Mouse (Mus musculus) lung, adult 2 months (tissue): Measurements from ENCODE around the gene Sprn. TPM values are rescaled to one million over a fixed set of nuclear protein-coding genes. Genes with fewer than 3 reads are reported as not detected.

Experiments
- DNase-seq: peaks from one replicate; pipeline ENCODE4 v3.0.0; 2022
- H3K4me1 ChIP-seq: fragments of 200-500 bp; 2 replicates; pipeline ENCODE4 v1.6.1; 2011; ENCODE audit warnings: low read length; ENCODE audit not compliant: control insufficient read depth, insufficient read depth
- H3K4me3 ChIP-seq: fragments of 200-500 bp; replicated peaks from 2 replicates; pipeline ENCODE3; 2011; ENCODE audit warnings: low read depth, mild to moderate bottlenecking, control low read depth, low read length; ENCODE audit errors: extremely low read depth
- CTCF ChIP-seq: fragments of 200-500 bp; IDR thresholded peaks from 2 replicates; pipeline ENCODE4 v1.5.1; 2011; ENCODE audit warnings: mild to moderate bottlenecking, low read length, control low read depth; ENCODE audit not compliant: insufficient read depth
- POLR2A ChIP-seq: fragments of 200-500 bp; IDR thresholded peaks from 2 replicates; pipeline ENCODE4 v1.6.1; 2011; ENCODE audit warnings: low read depth, mild to moderate bottlenecking, control low read depth, low read length, borderline replicate concordance; ENCODE audit errors: extremely low read depth
- WGBS: fragments of 180-500 bp; shearing (Covaris S2); methylation state at CpG from one replicate; pipeline ENCODE4 v1.1.7; 2018; 5-methylcytosine and 5-hydroxymethylcytosine counted together
- polyA plus RNA-seq: library from polyadenylated mRNA; depleted of rRNA; stranded (reverse); fragments of >200 nt; gene quantifications from 2 replicates; pipeline ENCODE4 v1.2.3, GENCODE M21; 2012; rRNA removed

The Sprn gene
- polyA plus RNA-seq, 1 experiment, result 0.25 TPM

DNA sequence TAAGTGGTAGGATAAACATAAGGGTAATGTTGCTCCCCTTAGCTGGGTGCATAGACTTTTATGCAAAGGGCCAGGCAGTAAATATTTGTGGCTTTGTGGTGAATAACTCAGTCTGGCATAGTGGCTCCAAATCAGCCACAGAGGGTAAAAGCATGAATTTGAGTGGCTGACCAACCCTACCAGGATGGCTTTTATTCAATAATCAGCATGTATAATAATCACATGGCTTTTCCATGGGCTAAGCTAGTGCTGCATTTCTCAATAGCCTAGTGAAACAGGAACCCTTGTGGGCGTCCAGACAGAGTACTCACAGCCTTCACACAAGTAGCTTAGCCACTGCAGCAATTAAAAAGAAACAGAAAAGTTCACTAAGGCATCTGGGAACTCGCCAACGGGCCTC, 42.7 kb downstream of the Sprn start:
- Histone ChIP-seq H3K4me3 (no peak overlapping the region), H3K4me1 (no peaks in the 10 kb centered on the region)
- TF ChIP-seq POLR2A, result no peak
- no peak for TF ChIP-seq CTCF
- WGBS, result 55% methylated on average over 3 of the region's 3 CpGs
- no peak for DNase-seq

DNA sequence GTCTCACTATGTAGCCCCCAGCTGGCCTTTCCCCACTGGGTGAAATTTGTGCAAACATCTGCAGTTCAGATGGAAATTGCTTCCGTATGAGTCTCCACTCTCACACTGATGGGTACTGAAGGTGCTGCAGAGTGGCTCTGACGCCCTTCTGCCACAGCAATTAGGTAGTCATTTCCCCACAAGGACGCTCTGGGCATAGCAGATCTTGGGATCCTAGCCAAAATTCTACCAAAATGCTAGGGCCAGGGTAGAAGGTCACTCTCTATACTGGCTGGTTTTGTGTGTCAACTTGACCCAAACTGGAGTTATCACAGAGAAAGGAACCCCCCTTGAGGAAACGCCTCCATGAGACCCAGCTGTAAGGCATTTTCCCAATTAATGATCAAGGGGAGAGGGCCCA, 50.7 kb downstream of the Sprn start:
- no peak overlapping the region for H3K4me3 ChIP-seq
- H3K4me1 ChIP-seq, result no peaks in the 10 kb centered on the region
- no peak for DNase-seq
- TF ChIP-seq CTCF (no peak), POLR2A (no peak)
- 73% methylated on average over 4 of the region's 4 CpGs for WGBS

DNA sequence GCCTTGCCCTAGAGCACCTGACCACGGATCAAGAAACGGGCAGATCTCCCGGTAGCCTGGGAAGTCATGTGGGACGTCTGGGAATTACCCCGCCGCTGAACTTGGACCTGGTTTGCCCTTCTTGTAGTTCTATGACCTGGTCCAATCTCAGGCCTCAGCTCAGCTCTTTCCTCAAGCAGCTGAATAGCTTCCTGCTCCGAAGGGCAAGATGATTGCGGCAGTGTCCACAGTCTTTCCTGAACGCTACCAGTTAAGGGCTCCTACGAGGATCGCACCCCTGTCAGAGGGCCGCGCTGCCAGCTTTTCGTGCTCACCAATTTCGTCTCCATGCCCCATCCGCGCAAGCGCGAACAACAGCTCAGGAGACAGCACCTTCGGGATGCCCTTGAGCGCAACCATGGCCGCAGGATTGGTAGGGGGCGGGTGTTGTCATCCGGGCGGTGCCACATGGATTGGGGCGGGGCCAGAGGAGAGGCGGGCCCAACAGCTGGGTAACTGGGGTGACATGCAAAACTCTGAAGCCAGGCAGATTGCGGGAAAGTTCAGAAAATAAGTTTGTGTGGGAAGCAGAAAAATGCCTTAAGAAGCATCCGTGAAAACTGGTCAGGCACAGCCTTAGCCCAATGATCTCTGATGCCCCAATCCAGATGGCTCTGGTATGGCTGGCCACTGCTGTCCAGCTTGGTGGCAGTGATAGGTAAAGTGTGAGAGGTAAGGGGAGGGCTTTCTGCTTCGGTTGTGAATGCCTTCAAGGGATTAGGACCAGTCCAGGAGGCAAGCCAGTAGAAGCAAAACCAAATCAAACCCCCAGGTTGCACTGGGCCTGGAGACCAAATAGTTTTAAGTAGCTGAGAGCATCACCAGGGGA, 52.5 kb downstream of the Sprn start, which contains the start of gene Fuom:
Gene Fuom, minus strand, starts transcription at position 449 of the 868 bp plus-strand sequence.
- peak; percentile 81 for DNase-seq
- TF ChIP-seq POLR2A (peak; percentile 56; the same call in 1 of the 2 replicates), CTCF (no peak)
- Histone ChIP-seq H3K4me1 (no peaks in the 10 kb centered on the region), H3K4me3 (peak within 1 kb of the TSS; percentile 59)
- WGBS, result under 1% methylated on average over 30 of the region's 30 CpGs

DNA sequence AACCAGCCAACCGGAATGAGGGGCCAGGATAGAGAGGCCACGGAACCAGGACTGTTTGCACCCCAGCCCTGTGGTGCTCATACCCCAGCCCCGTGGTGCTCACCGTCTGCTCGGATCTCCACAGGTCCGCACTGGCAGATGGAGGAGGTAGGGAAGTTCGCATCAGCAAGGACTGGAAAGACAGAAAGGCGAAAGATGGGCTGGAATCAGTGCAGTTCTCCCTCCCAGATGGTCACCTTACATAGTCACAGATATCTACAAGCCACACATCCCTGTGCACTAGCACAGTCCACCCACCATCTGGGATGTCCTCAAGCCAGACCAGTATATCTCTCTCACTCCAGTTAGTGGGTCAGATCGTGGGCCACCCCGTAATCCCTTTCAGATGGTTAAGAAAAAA, 53.2 kb downstream of the Sprn start:
- 83% methylated on average over 10 of the region's 10 CpGs for WGBS
- Histone ChIP-seq H3K4me3 (peak overlapping the region; percentile 3), H3K4me1 (no peaks in the 10 kb centered on the region)
- DNase-seq, result no peak
- TF ChIP-seq CTCF (no peak), POLR2A (no peak)

Other genes with a start within 250 kb of the Sprn start
- 0.09 TPM in 1 of 2 replicates, not detected in the other for gene Utf1, start 211.1 kb downstream of the Sprn start, polyA plus RNA-seq
- 5.6 and 6.8 TPM in 2 replicates for gene 6430531B16Rik, start 176.1 kb downstream of the Sprn start, polyA plus RNA-seq
- 19.2 and 21.2 TPM in 2 replicates for gene Adam8, start 162.3 kb downstream of the Sprn start, polyA plus RNA-seq
- gene Zfp511, start 118.5 kb downstream of the Sprn start, polyA plus RNA-seq, result 75.7 and 85.5 TPM in 2 replicates
- gene Tubgcp2, start 118.2 kb downstream of the Sprn start, polyA plus RNA-seq, result 19.4 and 25.3 TPM in 2 replicates
- not detected in 2 replicates for gene Msx3, start 105.8 kb downstream of the Sprn start, polyA plus RNA-seq
- 0.20 and 0.27 TPM in 2 replicates for gene Caly, start 72.3 kb downstream of the Sprn start, polyA plus RNA-seq
- not detected in 2 replicates for gene Prap1, start 61.5 kb downstream of the Sprn start, polyA plus RNA-seq
- 20.4 and 27.3 TPM in 2 replicates for gene Fuom, start 52.4 kb downstream of the Sprn start, polyA plus RNA-seq
- 6.7 and 11.2 TPM in 2 replicates for gene Paox, start 39.1 kb downstream of the Sprn start, polyA plus RNA-seq
- 62.4 and 71.8 TPM in 2 replicates for gene Echs1, start 38.4 kb downstream of the Sprn start, polyA plus RNA-seq
- gene Mtg1, start 17.3 kb downstream of the Sprn start, polyA plus RNA-seq, result 14.7 and 18.2 TPM in 2 replicates
- gene Olfr522, start 9.9 kb upstream of the Sprn start, polyA plus RNA-seq, result not detected in 2 replicates
- gene Olfr523, start 18.3 kb upstream of the Sprn start, polyA plus RNA-seq, result not detected in 2 replicates
- gene Olfr524, start 51.1 kb upstream of the Sprn start, polyA plus RNA-seq, result not detected in 2 replicates
- 1.7 and 2.8 TPM in 2 replicates for gene Cd163l1, start 63.4 kb upstream of the Sprn start, polyA plus RNA-seq
- 0.58 and 0.78 TPM in 2 replicates for gene 5830411N06Rik, start 92.4 kb upstream of the Sprn start, polyA plus RNA-seq
- not detected in 2 replicates for gene Olfr525, start 166.0 kb upstream of the Sprn start, polyA plus RNA-seq
- not detected in 2 replicates for gene Olfr527, start 179.1 kb upstream of the Sprn start, polyA plus RNA-seq
- gene Olfr60, start 206.8 kb upstream of the Sprn start, polyA plus RNA-seq, result 0.32 TPM in 1 of 2 replicates, not detected in the other
- gene Olfr530, start 221.5 kb upstream of the Sprn start, polyA plus RNA-seq, result not detected in 2 replicates
- not detected in 2 replicates for gene Olfr531, start 248.0 kb upstream of the Sprn start, polyA plus RNA-seq